Mouse (Mus musculus) liver, adult 2 months (tissue): Measurements from ENCODE around the gene Il11ra1. TPM values are rescaled to one million over a fixed set of nuclear protein-coding genes. Genes with fewer than 3 reads are reported as not detected.

Source experiments
- DNase-seq: peaks from one replicate; pipeline ENCODE4 v3.0.0-alpha.2; 2011; ENCODE audit warnings: low read depth, low spot score; ENCODE audit errors: extremely low read depth
- H3K27ac ChIP-seq: fragments of 200-500 bp; replicated peaks from 2 replicates; pipeline ENCODE4 v1.5.1; 2012; ENCODE audit warnings: low read depth, mild to moderate bottlenecking, control low read depth, inconsistent platforms, low read length; ENCODE audit not compliant: insufficient read depth
- H3K27me3 ChIP-seq: fragments of 200-500 bp; 2 replicates; pipeline ENCODE4 v1.6.1; 2012; ENCODE audit warnings: mild to moderate bottlenecking, moderate library complexity, low read length, inconsistent platforms; ENCODE audit not compliant: control insufficient read depth, insufficient read depth
- H3K36me3 ChIP-seq: fragments of 200-500 bp; 2 replicates; pipeline ENCODE4 v1.6.1; 2012; ENCODE audit warnings: low read length, inconsistent platforms; ENCODE audit not compliant: control insufficient read depth, insufficient read depth
- H3K4me1 ChIP-seq: fragments of 200-500 bp; 2 replicates; pipeline ENCODE4 v1.6.1; 2011; ENCODE audit warnings: low read length; ENCODE audit not compliant: control insufficient read depth, insufficient read depth
- H3K4me3 ChIP-seq: fragments of 200-500 bp; 2 replicates; pipeline ENCODE4 v1.5.1; 2011; ENCODE audit warnings: low read depth, mild to moderate bottlenecking, control low read depth, low read length, moderate library complexity; ENCODE audit not compliant: insufficient read depth
- H3K79me2 ChIP-seq: fragments of 200-500 bp; 2 replicates; pipeline ENCODE4 v1.6.1; 2012; ENCODE audit warnings: inconsistent platforms, mild to moderate bottlenecking, low read length, moderate library complexity; ENCODE audit not compliant: control insufficient read depth, insufficient read depth
- H3K9ac ChIP-seq: fragments of 200-500 bp; 2 replicates; pipeline ENCODE4 v1.6.1; 2012; ENCODE audit warnings: low read depth, mild to moderate bottlenecking, control low read depth, inconsistent platforms, low read length
- CTCF ChIP-seq: fragments of 200-500 bp; IDR thresholded peaks from 2 replicates; pipeline ENCODE4 v1.5.1; 2011; ENCODE audit warnings: low read depth, low read length, control low read depth
- POLR2A ChIP-seq: fragments of 200-500 bp; IDR thresholded peaks from 2 replicates; pipeline ENCODE4 v1.6.1; 2011; ENCODE audit warnings: low read length, control low read depth; ENCODE audit not compliant: insufficient read depth; ENCODE audit errors: extremely low read depth
- WGBS: fragments of 180-500 bp; shearing (Covaris S2); methylation state at CpG from one replicate; pipeline ENCODE4 v1.1.7; 2018; 5-methylcytosine and 5-hydroxymethylcytosine counted together
- polyA plus RNA-seq: library from polyadenylated mRNA; depleted of rRNA; stranded (reverse); fragments of >200 nt; gene quantifications from 2 replicates; pipeline ENCODE4 v1.2.3, GENCODE M21; 2012
- total RNA-seq: library from RNA; depleted of rRNA; stranded (reverse); fragments of >200 nt; gene quantifications from 2 replicates; pipeline ENCODE4 v1.2.3, GENCODE M21; 2014

Il11ra1 gene
- total and polyA plus RNA-seq, 2 experiments, result 38.6 to 155 TPM

DNA sequence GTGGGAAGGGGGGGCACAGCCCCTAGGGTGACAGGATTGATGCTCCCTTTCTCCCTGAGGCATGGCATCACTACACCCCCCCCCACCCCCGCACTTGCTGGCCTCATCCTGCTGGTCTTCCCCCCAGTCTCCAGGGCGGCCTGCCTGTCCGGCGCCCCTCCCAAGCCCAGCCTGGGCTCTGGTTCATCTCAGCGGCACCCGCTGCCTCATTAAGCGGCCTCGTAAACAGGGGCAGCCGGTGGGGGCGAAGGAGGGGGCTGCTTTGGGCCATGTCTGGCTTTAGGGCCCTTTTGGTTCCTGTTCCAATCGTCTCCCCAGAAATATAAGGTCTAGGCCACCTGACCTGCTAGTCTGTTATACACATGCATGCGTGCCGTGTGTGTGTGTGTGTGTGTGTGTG, 40.2 kb upstream of the Il11ra1 start:
- Histone ChIP-seq H3K4me3 (no peak overlapping the region), H3K79me2 (no peaks in the 10 kb centered on the region), H3K27me3 (no peaks in the 10 kb centered on the region), H3K9ac (no peak overlapping the region), H3K36me3 (no peaks in the 10 kb centered on the region), H3K27ac (no peak overlapping the region), H3K4me1 (peaks cover 8% of the 10 kb centered on the region; the same call in 1 of the 2 replicates)
- no peak for DNase-seq
- TF ChIP-seq CTCF (no peak), POLR2A (no peak)
- whole genome bisulfite sequencing, result 93% methylated on average over 12 of the region's 13 CpGs

DNA sequence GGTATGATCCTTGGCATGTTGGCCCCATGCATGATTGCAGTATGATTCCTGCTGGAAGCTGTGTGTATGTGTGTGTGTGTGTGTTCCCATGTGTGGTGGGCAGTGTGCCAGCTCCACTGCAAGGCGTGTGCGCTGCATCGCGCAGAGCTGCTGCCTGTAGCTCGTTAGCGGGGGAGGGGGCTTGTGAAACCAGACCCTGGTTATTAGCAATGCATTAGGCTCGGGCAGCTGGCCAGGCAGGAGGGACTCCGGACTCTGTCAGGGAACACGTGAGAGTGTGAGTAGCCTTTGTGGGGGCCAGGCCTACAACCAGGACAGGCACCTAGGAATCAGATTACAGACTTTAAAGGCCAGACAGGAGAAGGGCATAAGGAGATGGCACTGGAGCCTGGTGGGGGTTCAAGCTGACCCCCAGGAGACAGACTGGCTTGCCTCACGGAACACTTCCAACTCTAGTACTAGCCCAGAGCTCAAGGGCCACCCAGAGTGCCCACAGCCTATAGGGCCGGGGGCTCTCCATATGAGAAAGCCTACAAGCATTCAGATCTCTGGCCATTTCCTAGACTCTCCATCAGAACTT, 38.8 kb upstream of the Il11ra1 start:
- H3K27ac ChIP-seq, result peak overlapping the region; percentile 37
- DNase-seq, result peak; percentile 35
- no peak for TF ChIP-seq CTCF
- WGBS, result 47% methylated on average over 11 of the region's 11 CpGs
- H3K27me3 ChIP-seq, result no peaks in the 10 kb centered on the region
- H3K79me2 ChIP-seq, result no peaks in the 10 kb centered on the region
- H3K4me1 ChIP-seq, result peaks cover 8% of the 10 kb centered on the region; the same call in 1 of the 2 replicates
- H3K4me3 ChIP-seq, result no peak overlapping the region
- no peak overlapping the region for H3K9ac ChIP-seq
- H3K36me3 ChIP-seq, result no peaks in the 10 kb centered on the region

DNA sequence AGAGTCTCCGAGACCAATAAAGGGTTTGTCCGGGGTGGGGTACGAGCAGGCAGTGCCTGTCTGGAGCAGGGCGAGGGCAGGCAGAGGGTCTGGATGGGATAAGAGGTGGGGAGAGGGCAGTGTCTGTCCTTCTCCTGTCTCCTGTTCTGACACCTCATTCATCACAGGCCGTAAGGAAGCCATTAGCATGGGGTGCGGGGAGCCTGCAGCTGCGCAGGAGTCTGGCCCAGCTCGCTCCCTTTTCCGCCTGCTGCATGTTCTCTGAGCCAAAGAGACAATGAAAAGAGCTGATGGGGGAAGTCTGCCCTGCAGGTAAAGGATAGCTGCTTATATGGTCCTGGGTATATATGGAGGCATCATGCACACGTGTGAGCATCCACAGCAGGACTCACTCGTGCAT, 37.1 kb upstream of the Il11ra1 start:
- WGBS, result 91% methylated on average over 11 of the region's 11 CpGs
- TF ChIP-seq CTCF (no peak), POLR2A (no peak)

DNA sequence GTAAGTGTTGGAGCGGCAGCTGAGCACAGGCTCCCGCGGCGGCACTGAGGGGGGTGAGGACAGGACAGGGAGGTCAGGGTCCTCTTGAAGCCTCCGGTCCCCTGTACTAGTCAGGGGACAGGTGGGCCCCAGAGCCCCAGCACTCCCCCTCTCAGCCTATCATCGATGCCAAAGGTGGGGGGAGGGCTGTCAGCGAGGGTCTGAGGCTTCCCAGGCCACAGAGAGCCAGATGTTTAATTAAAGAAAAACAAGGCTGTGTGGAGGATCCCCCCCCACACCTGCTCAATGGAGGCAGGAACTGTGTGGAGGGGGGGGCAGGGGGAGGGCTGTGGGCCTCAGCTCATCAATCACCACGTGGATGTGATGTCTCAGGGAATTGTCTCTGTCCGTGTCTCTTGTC, 36.2 kb upstream of the Il11ra1 start:
- H3K9ac ChIP-seq, result no peak overlapping the region
- H3K79me2 ChIP-seq, result no peaks in the 10 kb centered on the region
- H3K4me3 ChIP-seq, result no peak overlapping the region
- no peaks in the 10 kb centered on the region for H3K36me3 ChIP-seq
- DNase-seq, result no peak
- TF ChIP-seq CTCF (no peak), POLR2A (no peak)
- no peak overlapping the region for H3K27ac ChIP-seq
- 69% methylated on average over 9 of the region's 9 CpGs for WGBS
- H3K4me1 ChIP-seq, result peaks cover 8% of the 10 kb centered on the region; the same call in 1 of the 2 replicates
- H3K27me3 ChIP-seq, result no peaks in the 10 kb centered on the region

More for the DNA sequence above, 37.1 kb upstream of the Il11ra1 start:
- Histone ChIP-seq H3K4me3 (no peak overlapping the region), H3K36me3 (no peaks in the 10 kb centered on the region), H3K4me1 (peaks cover 8% of the 10 kb centered on the region; the same call in 1 of the 2 replicates), H3K9ac (no peak overlapping the region), H3K79me2 (no peaks in the 10 kb centered on the region), H3K27ac (no peak overlapping the region), H3K27me3 (no peaks in the 10 kb centered on the region)
- DNase-seq, result no peak

DNA sequence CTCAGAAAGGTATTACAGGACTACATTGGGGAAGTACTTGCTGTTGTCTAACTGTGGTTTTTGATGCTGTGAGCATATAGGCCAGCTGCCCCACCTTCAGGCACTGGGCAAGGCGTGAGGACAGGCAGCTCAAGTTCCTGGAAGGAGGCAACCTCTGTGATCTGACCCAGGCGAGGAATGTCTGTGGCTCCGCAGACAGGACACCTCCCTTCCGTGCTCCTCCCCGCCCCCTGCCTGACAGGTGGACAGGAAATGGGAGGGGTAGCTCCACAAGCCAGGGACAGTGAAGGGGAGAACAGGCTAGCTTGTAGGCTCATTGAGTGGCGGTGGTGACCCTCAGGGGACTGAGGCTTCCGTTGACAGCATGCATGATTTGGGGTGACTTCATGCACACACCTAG, 35.3 kb upstream of the Il11ra1 start:
- Histone ChIP-seq H3K4me1 (peaks cover 8% of the 10 kb centered on the region; the same call in 1 of the 2 replicates), H3K27me3 (no peaks in the 10 kb centered on the region), H3K9ac (no peak overlapping the region), H3K27ac (no peak overlapping the region), H3K36me3 (no peaks in the 10 kb centered on the region), H3K4me3 (no peak overlapping the region), H3K79me2 (no peaks in the 10 kb centered on the region)
- DNase-seq, result no peak
- WGBS, result 62% methylated on average over 7 of the region's 7 CpGs
- no peak for TF ChIP-seq CTCF
- no peak for TF ChIP-seq POLR2A

DNA sequence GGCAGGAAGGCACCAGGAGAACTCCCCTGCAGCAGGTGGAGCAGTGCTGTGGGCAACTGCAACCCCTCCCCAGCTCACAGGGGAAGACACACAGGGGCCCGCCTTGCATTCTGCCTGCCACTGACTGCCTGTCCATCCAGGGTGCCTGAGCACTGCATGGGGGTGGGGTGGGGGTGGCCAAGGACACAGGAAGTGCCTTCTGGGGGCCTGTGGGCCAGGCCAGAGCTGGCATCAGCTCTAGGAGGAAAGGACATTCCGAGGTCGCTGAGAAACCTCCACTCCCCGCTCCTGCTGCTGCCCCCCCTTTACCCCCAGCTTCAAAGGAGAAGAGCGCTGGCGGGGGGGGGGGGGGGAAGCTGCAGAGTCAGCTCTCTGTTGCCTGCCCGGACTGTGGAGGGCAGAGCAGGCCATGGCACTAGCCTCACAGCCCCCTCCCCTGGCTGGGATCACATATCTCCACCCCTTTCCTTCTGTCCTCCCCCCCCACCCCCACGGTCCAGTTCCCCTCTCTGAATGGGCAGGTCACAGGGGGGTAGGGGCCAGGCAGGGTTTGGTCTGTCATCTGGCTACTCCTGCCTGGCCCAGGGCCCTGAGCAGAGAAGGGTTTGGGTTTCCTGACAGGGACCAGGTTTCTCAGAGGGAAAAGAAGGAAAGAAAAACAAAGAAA, 34.6 kb upstream of the Il11ra1 start:
- Histone ChIP-seq H3K27me3 (no peaks in the 10 kb centered on the region), H3K9ac (no peak overlapping the region), H3K36me3 (no peaks in the 10 kb centered on the region), H3K4me1 (peaks cover 8% of the 10 kb centered on the region; the same call in 1 of the 2 replicates), H3K4me3 (no peak overlapping the region), H3K79me2 (no peaks in the 10 kb centered on the region), H3K27ac (no peak overlapping the region)
- TF ChIP-seq CTCF (no peak), POLR2A (no peak)
- 34% methylated on average over 5 of the region's 8 CpGs for WGBS
- no peak for DNase-seq
